Mouse (Mus musculus): ENCODE measurements around the gene Med9. TPM values are rescaled to one million over a fixed set of nuclear protein-coding genes. Genes with fewer than 3 reads are reported as not detected.

Med9 gene
- polyA plus RNA-seq, 1 experiment from 2014 or later = 15.8 TPM

- no peak for TF ChIP-seq EP300 (IDR thresholded peaks at IDR 0.05; ENCODE audit: low read depth)
- TF ChIP-seq CTCF (IDR thresholded peaks at IDR 0.05; ENCODE audit: low read depth) = no peak
- Histone ChIP-seq H3K4me2 (ENCODE audit: low read depth, low read length) (peak overlapping the region; percentile 7; the same call in 1 of the 2 replicates), H3K9ac (replicated peaks) (no peak overlapping the region), H3K36me3 (replicated peaks; ENCODE audit: insufficient read depth, low read length) (no peaks in the 10 kb centered on the region), H3K4me3 (ENCODE audit: low read depth, low read length) (no peak overlapping the region), H3K4me1 (ENCODE audit: insufficient read depth) (peaks cover 12% of the 10 kb centered on the region; the same call in 1 of the 2 replicates), H3K9me3 (ENCODE audit: low read length) (no peaks in the 10 kb centered on the region), H3K27me3 (ENCODE audit: insufficient read depth, low read length) (no peaks in the 10 kb centered on the region), H3K27ac (ENCODE audit: low read depth) (no peak overlapping the region)
- ATAC-seq (no peak), DNase-seq (no peak)
- WGBS (ENCODE audit: insufficient replicate concordance) = 52% methylated on average over 7 of the region's 7 CpGs
Measured at GRCm38 (mm10) chr11:59921265-59921664, 26.7 kb upstream of the Med9 start.

DNA sequence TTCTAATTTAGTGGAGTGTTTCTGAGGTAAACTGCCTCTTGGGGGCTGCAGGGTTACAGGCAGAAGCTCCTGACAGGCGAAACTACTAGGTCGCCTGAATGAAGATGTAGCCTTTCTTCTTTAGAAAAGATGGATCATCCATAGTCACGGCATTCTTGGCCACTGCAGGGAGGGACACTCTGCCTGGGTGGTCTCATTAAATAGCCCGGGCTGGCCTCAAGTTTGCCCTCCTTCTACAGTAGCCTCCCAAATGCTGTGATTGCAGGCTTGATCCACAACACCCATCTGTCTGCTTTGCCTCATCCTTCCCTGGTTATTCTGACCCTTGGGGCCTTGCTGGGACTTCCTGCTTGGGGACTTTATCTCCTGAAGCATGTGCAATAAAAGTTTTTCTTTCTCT lies 18.0 kb upstream of the Med9 start:
- Histone ChIP-seq H3K4me2 (ENCODE audit: low read depth, low read length) (no peak overlapping the region), H3K4me3 (ENCODE audit: low read depth, low read length) (no peak overlapping the region), H3K9me3 (ENCODE audit: low read length) (no peaks in the 10 kb centered on the region), H3K9ac (replicated peaks) (no peak overlapping the region), H3K27me3 (ENCODE audit: insufficient read depth, low read length) (no peaks in the 10 kb centered on the region), H3K36me3 (replicated peaks; ENCODE audit: insufficient read depth, low read length) (no peaks in the 10 kb centered on the region), H3K27ac (ENCODE audit: low read depth) (no peak overlapping the region), H3K4me1 (ENCODE audit: insufficient read depth) (no peaks in the 10 kb centered on the region)
- DNase-seq (no peak), ATAC-seq (no peak)
- 59% methylated on average over 4 of the region's 4 CpGs for WGBS (ENCODE audit: insufficient replicate concordance)
- TF ChIP-seq CTCF (IDR thresholded peaks at IDR 0.05; ENCODE audit: low read depth) = no peak
- no peak for TF ChIP-seq EP300 (IDR thresholded peaks at IDR 0.05; ENCODE audit: low read depth)

DNA sequence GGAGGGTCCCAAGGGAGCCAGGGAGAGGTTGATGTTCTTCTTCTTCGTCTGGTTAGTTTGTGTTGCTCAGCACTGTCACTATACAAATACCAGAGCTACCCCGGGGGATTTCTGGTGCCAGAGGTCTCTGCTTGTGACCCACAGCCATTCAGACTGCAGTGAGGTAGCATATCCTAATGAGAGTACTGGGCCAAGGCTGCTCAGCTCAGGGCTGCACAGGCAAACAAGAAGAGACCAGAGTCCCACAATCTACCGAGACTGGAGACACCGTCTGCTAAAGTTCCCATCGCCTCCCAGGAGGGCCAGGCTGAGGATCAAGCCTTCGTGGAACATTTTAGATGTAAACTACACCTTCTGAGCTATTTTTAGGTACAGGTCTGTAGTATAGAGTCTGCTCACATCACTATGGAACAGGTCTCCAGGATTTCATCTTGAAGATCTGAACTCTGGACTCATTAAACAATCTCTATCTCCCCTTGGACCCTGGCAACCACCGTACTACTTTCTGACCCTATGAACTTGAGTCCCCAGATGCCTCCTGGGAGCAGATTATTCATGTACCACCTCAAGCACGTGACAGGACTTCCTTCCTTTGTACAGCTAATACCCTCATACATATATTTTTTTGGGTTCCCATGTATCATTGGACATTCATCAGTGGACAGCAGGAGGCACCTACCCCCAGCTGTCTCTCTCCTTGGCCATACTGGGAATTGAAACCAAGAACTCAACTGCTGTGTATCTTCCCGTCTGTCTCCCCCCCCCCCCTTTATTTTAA lies 15.3 kb upstream of the Med9 start:
- TF ChIP-seq CTCF (IDR thresholded peaks at IDR 0.05; ENCODE audit: low read depth) (no peak), EP300 (IDR thresholded peaks at IDR 0.05; ENCODE audit: low read depth) (no peak)
- DNase-seq (no peak), ATAC-seq (no peak)
- no peak overlapping the region for H3K4me3 ChIP-seq (ENCODE audit: low read depth, low read length)
- H3K9ac ChIP-seq (replicated peaks) = no peak overlapping the region
- no peak overlapping the region for H3K4me2 ChIP-seq (ENCODE audit: low read depth, low read length)
- no peaks in the 10 kb centered on the region for H3K27me3 ChIP-seq (ENCODE audit: insufficient read depth, low read length)
- H3K36me3 ChIP-seq (replicated peaks; ENCODE audit: insufficient read depth, low read length) = no peaks in the 10 kb centered on the region
- 49% methylated on average over 9 of the region's 9 CpGs for WGBS (ENCODE audit: insufficient replicate concordance)
- H3K27ac ChIP-seq (ENCODE audit: low read depth) = no peak overlapping the region
- no peaks in the 10 kb centered on the region for H3K4me1 ChIP-seq (ENCODE audit: insufficient read depth)
- H3K9me3 ChIP-seq (ENCODE audit: low read length) = no peaks in the 10 kb centered on the region

DNA sequence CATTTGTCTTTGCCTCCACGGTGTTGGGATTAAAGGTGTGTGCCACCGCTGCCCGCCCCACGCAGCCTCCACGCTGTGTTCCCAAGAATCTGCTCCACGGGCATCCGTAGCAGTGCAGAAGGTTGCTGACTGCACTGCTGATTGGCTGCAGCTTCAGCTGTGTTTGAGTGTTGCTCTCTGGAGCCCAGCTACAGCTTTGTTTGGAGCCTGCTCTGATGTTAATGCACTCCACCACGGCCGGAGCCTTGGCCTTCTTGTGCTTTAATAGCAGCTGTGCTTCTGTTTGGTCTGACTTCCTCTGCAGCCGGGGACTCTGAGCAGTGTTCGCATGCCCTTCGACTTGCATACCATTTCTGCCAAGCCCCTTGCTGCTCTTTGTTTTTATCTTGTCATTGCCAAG lies 14.1 kb upstream of the Med9 start:
- H3K4me3 ChIP-seq (ENCODE audit: low read depth, low read length) = no peak overlapping the region
- H3K36me3 ChIP-seq (replicated peaks; ENCODE audit: insufficient read depth, low read length) = no peaks in the 10 kb centered on the region
- H3K27ac ChIP-seq (ENCODE audit: low read depth) = no peak overlapping the region
- H3K4me1 ChIP-seq (ENCODE audit: insufficient read depth) = no peaks in the 10 kb centered on the region
- no peak for DNase-seq
- H3K4me2 ChIP-seq (ENCODE audit: low read depth, low read length) = no peak overlapping the region
- no peak overlapping the region for H3K9ac ChIP-seq (replicated peaks)
- no peaks in the 10 kb centered on the region for H3K9me3 ChIP-seq (ENCODE audit: low read length)
- 58% methylated on average over 12 of the region's 12 CpGs for WGBS (ENCODE audit: insufficient replicate concordance)
- no peak for ATAC-seq
- no peak for TF ChIP-seq CTCF (IDR thresholded peaks at IDR 0.05; ENCODE audit: low read depth)
- H3K27me3 ChIP-seq (ENCODE audit: insufficient read depth, low read length) = no peaks in the 10 kb centered on the region

DNA sequence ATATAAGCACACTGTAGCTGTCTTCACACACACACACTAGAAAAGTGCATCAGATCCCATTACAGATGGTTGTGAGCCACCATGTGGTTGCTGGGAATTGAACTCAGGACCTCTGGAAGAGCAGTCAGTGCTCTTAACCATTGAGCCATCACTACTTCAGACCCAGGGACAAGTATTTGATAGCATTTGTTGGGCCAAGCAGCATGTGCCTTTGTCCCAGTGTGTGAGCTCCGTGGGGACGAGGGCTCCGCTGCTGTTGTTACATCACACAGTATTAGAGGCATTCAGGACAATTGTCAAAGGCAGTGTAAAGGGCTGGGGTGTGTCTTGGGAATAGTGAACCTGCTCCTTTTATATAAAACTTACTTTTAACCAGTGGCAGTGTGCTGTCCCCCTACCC lies 11.0 kb upstream of the Med9 start:
- 84% methylated on average over 3 of the region's 3 CpGs for WGBS (ENCODE audit: insufficient replicate concordance)
- Histone ChIP-seq H3K9me3 (ENCODE audit: low read length) (no peaks in the 10 kb centered on the region), H3K9ac (replicated peaks) (no peak overlapping the region), H3K27ac (ENCODE audit: low read depth) (no peak overlapping the region), H3K4me3 (ENCODE audit: low read depth, low read length) (no peak overlapping the region), H3K27me3 (ENCODE audit: insufficient read depth, low read length) (no peaks in the 10 kb centered on the region), H3K36me3 (replicated peaks; ENCODE audit: insufficient read depth, low read length) (no peaks in the 10 kb centered on the region), H3K4me2 (ENCODE audit: low read depth, low read length) (no peak overlapping the region), H3K4me1 (ENCODE audit: insufficient read depth) (peaks cover 13% of the 10 kb centered on the region)
- TF ChIP-seq EP300 (IDR thresholded peaks at IDR 0.05; ENCODE audit: low read depth) (no peak), CTCF (IDR thresholded peaks at IDR 0.05; ENCODE audit: low read depth) (no peak)
- no peak for ATAC-seq
- DNase-seq = no peak

- no peak overlapping the region for H3K4me3 ChIP-seq (ENCODE audit: low read depth, low read length)
- H3K4me2 ChIP-seq (ENCODE audit: low read depth, low read length) = no peak overlapping the region
- whole genome bisulfite sequencing (ENCODE audit: insufficient replicate concordance) = 31% methylated on average over 2 of the region's 2 CpGs
- H3K4me1 ChIP-seq (ENCODE audit: insufficient read depth) = peaks cover 17% of the 10 kb centered on the region
- TF ChIP-seq CTCF (IDR thresholded peaks at IDR 0.05; ENCODE audit: low read depth) (no peak), EP300 (IDR thresholded peaks at IDR 0.05; ENCODE audit: low read depth) (no peak)
- H3K9me3 ChIP-seq (ENCODE audit: low read length) = no peaks in the 10 kb centered on the region
- DNase-seq (no peak), ATAC-seq (no peak)
- H3K27me3 ChIP-seq (ENCODE audit: insufficient read depth, low read length) = no peaks in the 10 kb centered on the region
- H3K9ac ChIP-seq (replicated peaks) = no peak overlapping the region
- H3K36me3 ChIP-seq (replicated peaks; ENCODE audit: insufficient read depth, low read length) = no peaks in the 10 kb centered on the region
- no peak overlapping the region for H3K27ac ChIP-seq (ENCODE audit: low read depth)
Measured at GRCm38 (mm10) chr11:59937615-59938014, 10.4 kb upstream of the Med9 start.
